Mouse (Mus musculus) hindbrain, embryonic 11.5 days (tissue): Measurements from ENCODE around the gene Ip6k2. TPM values are rescaled to one million over a fixed set of nuclear protein-coding genes. Genes with fewer than 3 reads are reported as not detected.

ENCODE experiments used
- ATAC-seq: fragments of 200-750 bp; cut with Nextera tagmentation; 2 replicates; pipeline ENCODE4 v1.8.0; 2017; ENCODE audit warnings: mild to moderate bottlenecking, moderate TSS enrichment, moderate library complexity; ENCODE audit not compliant: low FRiP score
- DNase-seq: peaks from one replicate; pipeline ENCODE4 v3.0.0-alpha.2; 2015; ENCODE audit warnings: low spot score
- H3K27ac ChIP-seq: fragments of 300-500 bp; sonication (generic); 2 replicates; pipeline ENCODE4 v1.5.1; 2014; ENCODE audit warnings: mild to moderate bottlenecking, low read depth, low read length
- H3K27me3 ChIP-seq: fragments of 300-500 bp; sonication (generic); 2 replicates; pipeline ENCODE4 v1.6.1; 2014; ENCODE audit warnings: mild to moderate bottlenecking, low read length, moderate library complexity, mixed read lengths; ENCODE audit not compliant: control insufficient read depth, insufficient read depth
- H3K36me3 ChIP-seq: fragments of 300-500 bp; sonication (generic); 2 replicates; pipeline ENCODE4 v1.6.1; 2014; ENCODE audit warnings: mild to moderate bottlenecking, low read length, moderate library complexity, mixed read lengths; ENCODE audit not compliant: control insufficient read depth, insufficient read depth
- H3K4me1 ChIP-seq: fragments of 300-500 bp; sonication (generic); replicated peaks from 2 replicates; pipeline ENCODE4 v1.6.1; 2014; ENCODE audit warnings: low read length, mixed read lengths; ENCODE audit not compliant: control insufficient read depth, insufficient read depth
- H3K4me2 ChIP-seq: fragments of 300-500 bp; sonication (generic); replicated peaks from 2 replicates; pipeline ENCODE4 v1.6.1; 2014; ENCODE audit warnings: mild to moderate bottlenecking, low read depth, low read length
- H3K4me3 ChIP-seq: fragments of 300-500 bp; sonication (generic); 2 replicates; pipeline ENCODE4 v1.5.1; 2014; ENCODE audit warnings: low read depth, low read length
- H3K9ac ChIP-seq: fragments of 300-500 bp; sonication (generic); 2 replicates; pipeline ENCODE4 v1.6.1; 2014; ENCODE audit warnings: low read depth, low read length
- H3K9me3 ChIP-seq: fragments of 300-500 bp; sonication (generic); 2 replicates; pipeline ENCODE4 v1.6.1; 2016; ENCODE audit warnings: low read length; ENCODE audit not compliant: control insufficient read depth
- WGBS: fragments of 180-500 bp; shearing (Covaris S2); extraction: QIAGEN DNeasy Blood & Tissue Kit; methylation state at CpG from one replicate; pipeline ENCODE4 v1.1.7; 2014; 5-methylcytosine and 5-hydroxymethylcytosine counted together
- polyA plus RNA-seq: library from polyadenylated mRNA; unstranded; fragments of >200 nt; fragmentation: Nextera tagmentation; extraction: Ambion mirVana; gene quantifications from 2 replicates; pipeline ENCODE4 v1.2.1, GENCODE M21; 2014

The Ip6k2 gene
- polyA plus RNA-seq, 1 experiment from 2014 or later = 136 TPM

DNA sequence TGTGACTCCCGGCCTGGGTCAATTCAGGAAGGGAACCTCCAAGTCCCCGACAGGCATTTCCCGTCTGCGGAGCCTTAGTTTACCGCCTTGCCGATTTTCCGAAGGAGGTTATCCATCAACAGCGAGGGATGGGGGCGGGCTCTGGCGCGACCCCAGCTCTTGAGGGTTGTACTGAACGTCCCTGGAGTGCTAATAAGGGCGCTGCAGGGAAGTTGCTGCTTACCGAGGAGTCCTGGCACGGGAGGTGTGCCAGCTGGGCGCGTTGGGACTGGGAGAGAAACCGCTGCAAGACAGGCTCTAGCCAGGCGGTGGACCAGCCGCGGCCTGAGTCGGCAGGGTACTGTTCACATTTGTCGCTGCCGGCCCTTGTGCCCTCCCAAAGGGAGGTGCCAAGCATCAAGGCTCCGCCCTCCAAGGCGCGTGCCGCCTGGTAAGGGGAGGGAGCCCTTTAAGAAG lies 70.7 kb downstream of the Ip6k2 start:
- Histone ChIP-seq H3K27ac (peak overlapping the region; percentile 68), H3K4me2 (peak overlapping the region; percentile 96), H3K9me3 (no peaks in the 10 kb centered on the region), H3K36me3 (no peaks in the 10 kb centered on the region), H3K4me1 (0 out of 2 replicates have a peak, but pooled peaks cover 4% of the 10 kb centered on the region), H3K4me3 (peak overlapping the region; percentile 76), H3K27me3 (no peaks in the 10 kb centered on the region), H3K9ac (peak overlapping the region; percentile 74)
- DNase-seq (peak; percentile 84), ATAC-seq (peak; percentile 75)
- WGBS = under 1% methylated on average over 26 of the region's 28 CpGs

DNA sequence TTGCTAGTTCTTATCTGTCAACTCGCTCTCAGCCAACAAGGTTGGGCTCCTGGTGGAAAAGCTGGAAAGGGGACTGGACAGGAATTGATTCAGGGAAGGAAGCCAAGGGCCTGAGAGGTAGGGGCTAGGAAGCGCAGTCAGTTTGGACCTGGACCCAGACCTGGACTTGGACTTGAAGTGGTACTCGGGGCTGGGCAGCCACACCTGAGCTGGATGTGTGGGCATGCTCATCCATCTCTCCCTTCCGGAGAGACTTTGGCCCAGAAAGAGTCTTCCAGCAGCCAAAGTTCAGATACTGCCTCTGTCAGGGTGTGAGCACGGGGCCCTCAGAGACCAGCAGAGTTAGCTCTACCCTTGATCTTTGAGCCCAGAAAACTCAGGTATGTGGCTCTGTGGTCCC lies 71.7 kb downstream of the Ip6k2 start:
- Histone ChIP-seq H3K4me3 (no peak overlapping the region), H3K36me3 (no peaks in the 10 kb centered on the region), H3K27me3 (no peaks in the 10 kb centered on the region), H3K4me2 (no peak overlapping the region), H3K4me1 (0 out of 2 replicates have a peak, but pooled peaks cover 4% of the 10 kb centered on the region), H3K9me3 (no peaks in the 10 kb centered on the region), H3K27ac (no peak overlapping the region), H3K9ac (no peak overlapping the region)
- 64% methylated on average over 5 of the region's 5 CpGs for WGBS
- DNase-seq (no peak), ATAC-seq (no peak)

Other genes with a start within 250 kb of the Ip6k2 start
- 163 and 169 TPM in 2 replicates for gene Impdh2, start 223.5 kb upstream of the Ip6k2 start, polyA plus RNA-seq
- gene Ndufaf3, start 216.4 kb upstream of the Ip6k2 start, polyA plus RNA-seq = 58.8 and 59.4 TPM in 2 replicates
- 175 and 177 TPM in 2 replicates for gene Dalrd3, start 213.9 kb upstream of the Ip6k2 start, polyA plus RNA-seq
- 114 and 124 TPM in 2 replicates for gene Wdr6, start 205.1 kb upstream of the Ip6k2 start, polyA plus RNA-seq
- 6.7 and 8.6 TPM in 2 replicates for gene P4htm, start 186.1 kb upstream of the Ip6k2 start, polyA plus RNA-seq
- 41.6 and 49.1 TPM in 2 replicates for gene Arih2, start 134.4 kb upstream of the Ip6k2 start, polyA plus RNA-seq
- 22.8 and 27.5 TPM in 2 replicates for gene Slc25a20, start 121.7 kb upstream of the Ip6k2 start, polyA plus RNA-seq
- gene Prkar2a, start 94.5 kb upstream of the Ip6k2 start, polyA plus RNA-seq = 45.0 and 52.0 TPM in 2 replicates
- 10.5 and 13.0 TPM in 2 replicates for gene Nckipsd, start 24.6 kb downstream of the Ip6k2 start, polyA plus RNA-seq
- gene Celsr3, start 42.5 kb downstream of the Ip6k2 start, polyA plus RNA-seq = 10.1 and 16.8 TPM in 2 replicates
- gene Slc26a6, start 69.5 kb downstream of the Ip6k2 start, polyA plus RNA-seq = 9.8 and 13.7 TPM in 2 replicates
- gene Tmem89, start 130.8 kb downstream of the Ip6k2 start, polyA plus RNA-seq = 0.22 and 0.60 TPM in 2 replicates
- gene Uqcrc1, start 152.8 kb downstream of the Ip6k2 start, polyA plus RNA-seq = 354 and 388 TPM in 2 replicates
- gene Col7a1, start 169.8 kb downstream of the Ip6k2 start, polyA plus RNA-seq = 1.2 and 2.6 TPM in 2 replicates
- gene Ucn2, start 202.2 kb downstream of the Ip6k2 start, polyA plus RNA-seq = not detected in 2 replicates
- gene Pfkfb4, start 208.0 kb downstream of the Ip6k2 start, polyA plus RNA-seq = 10.9 and 12.8 TPM in 2 replicates